Comparison of ENCODE assay signal across 19 mouse cellular contexts in the genomic region with DNA sequence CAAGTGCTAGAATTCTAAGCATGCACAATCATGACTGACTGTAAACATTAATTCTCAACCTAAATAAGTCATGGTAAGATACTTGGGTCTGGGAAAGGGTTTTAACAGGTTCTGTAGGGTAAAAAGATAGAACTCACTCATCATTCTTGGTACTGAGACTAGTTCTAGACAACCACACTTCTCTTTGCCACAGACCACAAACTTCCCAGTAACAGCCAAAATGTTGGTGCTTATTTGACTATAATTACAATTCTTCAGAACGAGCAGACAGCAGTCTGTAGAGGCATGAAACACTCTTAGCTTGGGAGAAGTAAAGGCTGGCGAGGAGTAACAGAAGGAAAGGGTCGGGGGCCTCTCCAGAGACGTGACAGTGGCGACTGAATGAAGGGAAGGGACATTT.
DNase-seq lines count a peak whose midpoint lies in the region; ATAC-seq and TF ChIP-seq lines count a peak whose summit lies in the region.
"Had no signal": no experiment of that assay in that cellular context is flagged by ENCODE, and none has a peak within 500 bp of the region (broad histone marks: within the 10 kb centered on the region; RNA-seq: fewer than 3 reads in every experiment).

No protein-coding gene starts in this region.

- no peaks in the 10 kb centered on the region for H3K27me3 ChIP-seq in spleen, adult 2 months (ENCODE audit: control insufficient read depth, insufficient read depth, low read length)
- no peaks in the 10 kb centered on the region for H3K27me3 ChIP-seq in liver, embryonic 13.5 days
- no peaks in the 10 kb centered on the region for H3K27me3 ChIP-seq in forebrain, postnatal 0 days (ENCODE audit: insufficient read depth, low read length)
- H3K27me3 ChIP-seq: forebrain, embryonic 12.5 days; midbrain, embryonic 12.5 days; neural tube, embryonic 13.5 days; stomach, embryonic 15.5 days had no signal

- DNase-seq in spleen, adult 2 months (ENCODE audit: low read depth in 1 of 2, low spot score in 2 of 2), result no peak
- no peak for DNase-seq in spleen, postnatal 10 days (ENCODE audit: low spot score in 2 of 2)
- peak; percentile 58 for DNase-seq in induced T-regulatory cell, adult 2 months (ENCODE audit: low read depth)
- no peak for DNase-seq in liver, embryonic 13.5 days
- no peak for DNase-seq in cerebellum, adult 8-10 months
- no peak for DNase-seq in forebrain, postnatal 0 days
- DNase-seq in adrenal gland, postnatal 14 days, result no peak
- DNase-seq: adrenal gland, postnatal 36 days; cerebellum, adult 9-10 months; gastrocnemius, postnatal 36 days; lung, postnatal 4 days; spleen, adult 18-20 months; thymus, adult 18-20 months had no signal

- H3K9me3 ChIP-seq in liver, embryonic 13.5 days (replicated peaks), result no peaks in the 10 kb centered on the region
- H3K9me3 ChIP-seq in forebrain, postnatal 0 days (ENCODE audit: low read length), result no peaks in the 10 kb centered on the region
- H3K9me3 ChIP-seq: forebrain, embryonic 12.5 days; hindbrain, embryonic 10.5 days; midbrain, embryonic 12.5 days; neural tube, embryonic 13.5 days; stomach, embryonic 15.5 days had no signal

- no peaks in the 10 kb centered on the region for H3K36me3 ChIP-seq in spleen, adult 2 months (ENCODE audit: control insufficient read depth, insufficient read depth, low read length)
- H3K36me3 ChIP-seq in liver, embryonic 13.5 days, result 0 out of 2 replicates have a peak, but pooled peaks cover 5% of the 10 kb centered on the region
- H3K36me3 ChIP-seq in forebrain, postnatal 0 days (ENCODE audit: insufficient read depth), result no peaks in the 10 kb centered on the region
- H3K36me3 ChIP-seq: forebrain, embryonic 12.5 days; midbrain, embryonic 12.5 days; neural tube, embryonic 13.5 days; stomach, embryonic 15.5 days had no signal

- WGBS in spleen, adult 2 months, result 21% methylated on average over 5 of the region's 5 CpGs
- WGBS in liver, embryonic 13.5 days (ENCODE audit: insufficient replicate concordance), result 18% methylated on average over 5 of the region's 5 CpGs
- 52% methylated on average over 5 of the region's 5 CpGs for WGBS in forebrain, postnatal 0 days

- no peak for TF ChIP-seq CTCF in spleen, adult 2 months (IDR thresholded peaks at IDR 0.05; ENCODE audit: extremely low read depth, insufficient read depth, insufficient read length, insufficient replicate concordance)
- TF ChIP-seq CTCF in forebrain, postnatal 0 days (IDR thresholded peaks at IDR 0.05; ENCODE audit: low read depth), result no peak

- H3K27ac ChIP-seq in spleen, adult 2 months (ENCODE audit: insufficient read depth, low read length), result peak overlapping the region; percentile 43; the same call in 1 of the 2 replicates
- H3K27ac ChIP-seq in liver, embryonic 13.5 days, result peak overlapping the region; percentile 67
- no peak overlapping the region for H3K27ac ChIP-seq in forebrain, postnatal 0 days (ENCODE audit: low read depth, low read length)
- H3K27ac ChIP-seq: forebrain, embryonic 12.5 days; hindbrain, embryonic 10.5 days; midbrain, embryonic 12.5 days; neural tube, embryonic 13.5 days had no signal

- no peak overlapping the region for H3K4me3 ChIP-seq in spleen, adult 2 months (ENCODE audit: extremely low read depth, insufficient read depth, insufficient read length)
- no peak overlapping the region for H3K4me3 ChIP-seq in liver, embryonic 13.5 days (replicated peaks)
- H3K4me3 ChIP-seq in forebrain, postnatal 0 days (ENCODE audit: low read depth, low read length), result no peak overlapping the region
- H3K4me3 ChIP-seq: forebrain, embryonic 12.5 days; hindbrain, embryonic 10.5 days; midbrain, embryonic 12.5 days; neural tube, embryonic 13.5 days; stomach, embryonic 15.5 days had no signal

- peak overlapping the region; percentile 49; the same call in 1 of the 2 replicates for H3K4me2 ChIP-seq in liver, embryonic 13.5 days
- no peak overlapping the region for H3K4me2 ChIP-seq in forebrain, postnatal 0 days (ENCODE audit: low read depth)
- H3K4me2 ChIP-seq: forebrain, embryonic 12.5 days; midbrain, embryonic 12.5 days; neural tube, embryonic 13.5 days; stomach, embryonic 15.5 days had no signal

- peak overlapping the region; percentile 47 for H3K9ac ChIP-seq in liver, embryonic 13.5 days
- no peak overlapping the region for H3K9ac ChIP-seq in forebrain, postnatal 0 days
- H3K9ac ChIP-seq: forebrain, embryonic 12.5 days; lung, embryonic 14.5 days; midbrain, embryonic 12.5 days; neural tube, embryonic 13.5 days; stomach, embryonic 15.5 days had no signal

- no peak for TF ChIP-seq POLR2A in spleen, adult 2 months (IDR thresholded peaks at IDR 0.05; ENCODE audit: low read depth, low read length)

- H3K4me1 ChIP-seq in spleen, adult 2 months (ENCODE audit: control insufficient read depth, insufficient read depth, insufficient read length), result peaks cover 17% of the 10 kb centered on the region
- peaks cover 87% of the 10 kb centered on the region for H3K4me1 ChIP-seq in liver, embryonic 13.5 days (replicated peaks)
- no peaks in the 10 kb centered on the region for H3K4me1 ChIP-seq in forebrain, postnatal 0 days (ENCODE audit: insufficient read depth)

- ATAC-seq in liver, embryonic 13.5 days (ENCODE audit: low read depth), result no peak
- ATAC-seq in forebrain, postnatal 0 days, result no peak
